Mouse (Mus musculus) kidney, embryonic 15.5 days (tissue): ENCODE results near the gene Comtd1. TPM values are rescaled to one million over a fixed set of nuclear protein-coding genes. Genes with fewer than 3 reads are reported as not detected.

ENCODE experiments used
- ATAC-seq: fragments of 200-750 bp; cut with Nextera tagmentation; replicated peaks from 2 replicates; pipeline ENCODE4 v1.8.0; 2017; ENCODE audit warnings: moderate TSS enrichment; ENCODE audit not compliant: low FRiP score
- H3K27ac ChIP-seq: fragments of 300-500 bp; sonication (generic); 2 replicates; pipeline ENCODE4 v1.5.1; 2015; ENCODE audit warnings: mild to moderate bottlenecking, inconsistent platforms
- H3K27me3 ChIP-seq: fragments of 300-500 bp; sonication (generic); 2 replicates; pipeline ENCODE4 v1.6.1; 2015; ENCODE audit warnings: inconsistent platforms
- H3K36me3 ChIP-seq: fragments of 300-500 bp; sonication (generic); 2 replicates; pipeline ENCODE4 v1.6.1; 2015; ENCODE audit warnings: inconsistent platforms
- H3K4me1 ChIP-seq: fragments of 300-500 bp; sonication (generic); 2 replicates; pipeline ENCODE4 v1.6.1; 2015; ENCODE audit warnings: inconsistent platforms
- H3K4me2 ChIP-seq: fragments of 300-500 bp; sonication (generic); 2 replicates; pipeline ENCODE4 v1.6.1; 2015; ENCODE audit warnings: moderate library complexity, mild to moderate bottlenecking, inconsistent platforms
- H3K4me3 ChIP-seq: fragments of 300-500 bp; sonication (generic); replicated peaks from 2 replicates; pipeline ENCODE4 v1.5.1; 2015; ENCODE audit warnings: mild to moderate bottlenecking, inconsistent platforms
- H3K9ac ChIP-seq: fragments of 300-500 bp; sonication (generic); 2 replicates; pipeline ENCODE4 v1.6.1; 2015; ENCODE audit warnings: mild to moderate bottlenecking, inconsistent platforms
- H3K9me3 ChIP-seq: fragments of 300-500 bp; sonication (generic); replicated peaks from 2 replicates; pipeline ENCODE4 v1.6.1; 2016; ENCODE audit warnings: inconsistent platforms
- WGBS: fragments of 180-500 bp; shearing (Covaris S2); methylation state at CpG from one replicate; pipeline ENCODE4 v1.1.7; 2015; ENCODE audit warnings: mixed read lengths; 5-methylcytosine and 5-hydroxymethylcytosine counted together
- polyA plus RNA-seq: library from polyadenylated mRNA; unstranded; fragments of >200 nt; fragmentation: Nextera tagmentation; extraction: Ambion mirVana; gene quantifications from 2 replicates; pipeline ENCODE4 v1.2.1, GENCODE M21; 2015

Comtd1 gene
- polyA plus RNA-seq, 1 experiment from 2014 or later, result 26.2 TPM

DNA sequence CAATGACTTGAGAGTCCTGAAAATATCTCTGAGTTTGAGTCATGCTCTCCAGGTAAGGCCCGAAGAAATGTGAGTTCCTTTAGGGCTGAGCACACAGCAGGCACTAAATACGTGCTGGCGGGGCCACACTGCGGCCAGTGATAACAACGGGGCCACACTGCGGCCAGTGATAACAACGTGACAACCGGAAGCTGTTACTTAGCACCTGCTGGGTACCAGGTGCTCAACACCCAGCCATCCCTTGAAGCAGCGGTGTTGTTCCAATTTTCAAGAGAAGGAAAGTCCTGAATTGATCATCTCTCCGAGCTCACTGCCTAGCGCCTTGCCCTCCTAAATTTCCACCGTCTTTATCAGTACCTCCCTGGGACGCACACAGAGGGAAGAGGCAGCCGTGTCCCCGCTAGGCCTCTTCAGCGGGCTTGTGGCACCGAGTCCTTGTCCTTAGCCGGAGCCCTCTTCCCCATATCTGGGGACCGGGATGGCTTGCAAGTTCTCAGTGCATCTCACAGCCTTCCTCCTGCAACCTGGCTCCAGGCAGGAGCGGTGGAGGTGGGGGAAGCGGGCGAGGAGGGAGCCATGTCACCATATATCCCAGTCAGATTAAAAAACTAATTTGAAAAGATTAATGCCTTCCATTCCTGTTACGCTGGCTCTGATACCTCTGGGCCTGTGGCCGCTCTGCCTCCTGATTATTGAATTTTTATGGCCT lies 1.8 kb upstream of the Comtd1 start:
- H3K4me2 ChIP-seq, result no peak overlapping the region
- peaks cover 53% of the 10 kb centered on the region for H3K4me1 ChIP-seq
- peaks cover 12% of the 10 kb centered on the region for H3K36me3 ChIP-seq
- H3K27ac ChIP-seq, result no peak overlapping the region
- no peaks in the 10 kb centered on the region for H3K27me3 ChIP-seq
- no peak for ATAC-seq
- H3K4me3 ChIP-seq, result no peak overlapping the region
- 84% methylated on average over 24 of the region's 24 CpGs for WGBS
- H3K9me3 ChIP-seq, result no peaks in the 10 kb centered on the region
- H3K9ac ChIP-seq, result no peak overlapping the region

GRCm38 (mm10) chr14:21849524-21850418 lies 994 bp upstream of the Comtd1 start:
- H3K9me3 ChIP-seq, result no peaks in the 10 kb centered on the region
- H3K4me2 ChIP-seq, result no peak overlapping the region
- 85% methylated on average over 13 of the region's 13 CpGs for WGBS
- ATAC-seq, result no peak
- H3K4me1 ChIP-seq, result peaks cover 49% of the 10 kb centered on the region
- peaks cover 20% of the 10 kb centered on the region for H3K36me3 ChIP-seq
- H3K4me3 ChIP-seq, result no peak overlapping the region
- H3K27me3 ChIP-seq, result no peaks in the 10 kb centered on the region
- H3K9ac ChIP-seq, result no peak overlapping the region
- H3K27ac ChIP-seq, result no peak overlapping the region

GRCm38 (mm10) chr14:21847381-21848165 lies 1.2 kb downstream of the Comtd1 start:
- H3K27ac ChIP-seq, result peak overlapping the region; percentile 86
- WGBS, result under 1% methylated on average over 50 of the region's 50 CpGs
- peak; percentile 67 for ATAC-seq
- H3K4me1 ChIP-seq, result peaks cover 38% of the 10 kb centered on the region
- peak overlapping the region; percentile 66 for H3K9ac ChIP-seq
- H3K4me2 ChIP-seq, result peak overlapping the region; percentile 93
- H3K9me3 ChIP-seq, result no peaks in the 10 kb centered on the region
- H3K4me3 ChIP-seq, result peak overlapping the region; percentile 79
- peaks cover 42% of the 10 kb centered on the region for H3K36me3 ChIP-seq
- no peaks in the 10 kb centered on the region for H3K27me3 ChIP-seq

DNA sequence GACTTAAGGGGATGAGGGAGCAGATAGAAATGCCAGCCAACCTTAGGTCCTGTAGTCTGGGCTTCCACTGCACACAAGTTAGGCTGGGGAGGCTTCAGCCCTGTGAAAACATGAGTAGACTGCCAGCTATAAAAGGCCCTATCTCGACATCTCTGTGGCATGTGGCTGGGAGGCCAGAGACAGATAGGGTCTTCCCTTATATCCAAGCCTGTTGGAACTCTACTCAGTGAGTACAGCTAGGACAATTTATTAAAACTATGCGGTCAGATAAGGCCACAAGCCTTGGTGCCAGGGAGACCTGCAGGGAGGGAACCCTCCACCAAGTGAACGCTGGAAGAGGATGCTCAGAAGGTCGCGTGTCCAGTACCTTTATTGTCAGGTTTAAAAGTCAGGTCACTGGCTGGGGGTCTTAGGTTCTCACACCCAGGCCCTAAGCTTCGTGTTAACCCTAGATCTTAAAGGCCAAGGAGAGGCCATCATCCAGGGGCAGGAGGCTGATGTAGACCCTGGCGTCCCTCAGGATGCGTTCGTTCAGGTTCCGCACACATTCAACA lies 1.9 kb downstream of the Comtd1 start:
- 13% methylated on average over 10 of the region's 10 CpGs for WGBS
- H3K4me1 ChIP-seq, result peaks cover 35% of the 10 kb centered on the region
- no peak for ATAC-seq
- no peak overlapping the region for H3K9ac ChIP-seq
- no peaks in the 10 kb centered on the region for H3K9me3 ChIP-seq
- peaks cover 49% of the 10 kb centered on the region for H3K36me3 ChIP-seq
- peak overlapping the region; percentile 86 for H3K27ac ChIP-seq
- peak overlapping the region; percentile 79 for H3K4me3 ChIP-seq
- H3K4me2 ChIP-seq, result peak overlapping the region; percentile 93
- H3K27me3 ChIP-seq, result no peaks in the 10 kb centered on the region

DNA sequence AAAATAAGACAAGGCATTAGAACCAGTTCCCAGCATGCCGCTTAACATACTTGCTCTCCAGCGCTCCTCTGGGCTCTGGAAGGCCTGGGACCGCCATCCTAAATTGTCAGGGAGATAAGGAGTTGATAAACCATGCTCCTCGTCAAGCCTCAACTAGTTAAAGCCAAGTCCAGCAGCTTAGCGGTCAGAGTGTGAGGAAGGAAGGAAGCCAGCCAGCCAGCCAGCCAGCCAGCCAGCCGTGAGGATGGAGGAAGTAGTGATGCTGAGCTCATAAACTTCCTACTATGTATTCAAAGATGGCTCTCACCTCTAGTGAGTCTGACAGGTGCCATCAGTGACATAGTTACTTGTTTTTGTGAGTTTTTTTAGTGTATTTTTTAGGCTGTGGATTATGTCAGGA lies 5.5 kb downstream of the Comtd1 start:
- 72% methylated on average over 6 of the region's 6 CpGs for WGBS
- Histone ChIP-seq H3K27me3 (no peaks in the 10 kb centered on the region), H3K4me1 (peaks cover 25% of the 10 kb centered on the region), H3K4me3 (no peak overlapping the region), H3K9me3 (no peaks in the 10 kb centered on the region), H3K9ac (no peak overlapping the region), H3K27ac (no peak overlapping the region), H3K4me2 (no peak overlapping the region), H3K36me3 (peaks cover 85% of the 10 kb centered on the region)
- ATAC-seq, result no peak

GRCm38 (mm10) chr14:21841819-21842592 lies 6.8 kb downstream of the Comtd1 start:
- WGBS, result 88% methylated on average over 5 of the region's 5 CpGs
- no peak overlapping the region for H3K4me3 ChIP-seq
- H3K9me3 ChIP-seq, result no peaks in the 10 kb centered on the region

GRCm38 (mm10) chr14:21838336-21839017 lies 10.3 kb downstream of the Comtd1 start:
- peaks cover 97% of the 10 kb centered on the region for H3K36me3 ChIP-seq
- no peak overlapping the region for H3K4me3 ChIP-seq
- no peaks in the 10 kb centered on the region for H3K27me3 ChIP-seq
- H3K4me2 ChIP-seq, result no peak overlapping the region
- peaks cover 13% of the 10 kb centered on the region for H3K4me1 ChIP-seq
- H3K9me3 ChIP-seq, result no peaks in the 10 kb centered on the region
- H3K27ac ChIP-seq, result no peak overlapping the region
- no peak overlapping the region for H3K9ac ChIP-seq
- no peak for ATAC-seq
- WGBS, result 70% methylated on average over 8 of the region's 8 CpGs

More at GRCm38 (mm10) chr14:21841819-21842592, 6.8 kb downstream of the Comtd1 start:
- no peak overlapping the region for H3K27ac ChIP-seq
- ATAC-seq, result no peak
- H3K9ac ChIP-seq, result no peak overlapping the region
- H3K4me1 ChIP-seq, result peaks cover 13% of the 10 kb centered on the region
- peaks cover 98% of the 10 kb centered on the region for H3K36me3 ChIP-seq
- no peaks in the 10 kb centered on the region for H3K27me3 ChIP-seq
- H3K4me2 ChIP-seq, result no peak overlapping the region

DNA sequence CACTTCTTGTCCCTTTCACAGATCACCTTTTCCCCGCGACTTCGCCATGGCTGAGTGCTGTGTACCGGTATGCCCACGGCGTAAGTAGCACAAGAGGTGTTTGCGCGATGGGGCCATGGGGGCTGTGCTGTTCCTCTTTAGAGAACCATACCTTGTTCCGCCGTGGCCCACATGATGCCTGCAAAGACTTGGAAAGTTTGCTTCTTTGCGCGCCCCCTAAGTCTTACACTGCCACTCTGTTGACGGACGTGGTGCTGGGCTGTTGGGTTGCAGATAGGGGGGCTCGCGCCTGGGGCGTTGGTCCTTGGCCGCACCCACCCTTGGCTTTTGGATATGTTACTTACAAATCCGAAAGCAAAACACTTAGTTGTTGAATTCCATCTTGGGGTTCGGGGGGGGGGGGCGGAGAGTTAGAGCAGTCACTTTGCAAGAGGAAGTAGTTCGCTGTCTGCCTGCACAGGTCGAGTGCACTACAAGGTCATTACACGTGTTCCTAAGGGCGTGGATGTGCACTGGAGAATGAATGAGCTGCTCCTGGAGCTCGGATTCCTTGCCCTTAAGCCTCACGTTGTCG lies 16.9 kb downstream of the Comtd1 start:
- WGBS, result under 1% methylated on average over 28 of the region's 28 CpGs
- peak overlapping the region; percentile 77 for H3K4me2 ChIP-seq

DNA sequence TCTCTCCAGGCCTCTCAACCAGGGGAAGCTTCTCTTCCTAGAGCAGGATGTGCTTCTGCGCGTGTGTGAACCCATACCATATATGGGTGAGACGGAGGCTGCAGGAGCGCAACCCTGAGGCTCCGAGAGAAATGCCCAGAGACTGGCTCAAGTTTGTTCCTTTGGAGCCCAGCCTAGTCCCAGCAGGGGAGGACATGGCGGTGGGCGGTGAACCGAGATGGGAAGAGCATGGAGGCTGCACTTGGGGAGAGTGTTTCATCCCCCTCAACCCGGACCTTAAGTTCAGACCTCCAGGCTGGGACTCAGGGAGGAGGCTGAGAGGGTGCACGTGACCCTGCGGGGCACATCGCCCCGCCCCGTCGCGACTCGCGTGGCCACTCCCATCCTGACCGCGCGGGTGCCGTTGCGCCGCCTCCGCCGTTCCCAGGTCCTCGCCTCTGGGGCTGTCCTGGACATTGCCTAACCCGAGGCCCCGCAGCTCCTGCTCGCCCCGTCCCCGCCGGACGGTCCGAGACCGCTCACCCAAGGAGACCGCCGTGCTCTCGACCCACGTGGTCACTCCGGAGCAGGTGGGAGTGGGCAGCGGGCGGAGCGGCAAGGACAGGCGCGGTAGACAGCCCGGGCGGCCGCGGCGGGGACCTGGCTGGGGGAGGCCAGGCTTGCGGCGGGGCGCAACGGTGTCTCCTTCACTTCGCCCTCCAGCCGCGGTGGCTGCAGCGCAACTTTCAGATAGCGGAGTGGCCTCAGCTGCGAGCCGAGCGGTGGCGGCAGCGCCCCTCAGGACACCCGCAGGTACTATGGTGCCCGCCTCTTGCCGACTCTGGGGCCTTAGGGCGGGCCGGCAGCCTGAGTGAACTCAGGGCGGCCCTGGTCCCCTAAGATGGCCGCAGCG lies 17.7 kb downstream of the Comtd1 start:
- Histone ChIP-seq H3K27ac (peak overlapping the region; percentile 99), H3K9ac (peak overlapping the region; percentile 86), H3K4me1 (peaks cover 37% of the 10 kb centered on the region), H3K36me3 (peaks cover 31% of the 10 kb centered on the region), H3K4me3 (peak overlapping the region; percentile 73), H3K27me3 (no peaks in the 10 kb centered on the region), H3K9me3 (no peaks in the 10 kb centered on the region), H3K4me2 (peak overlapping the region; percentile 77)
- under 1% methylated on average over 73 of the region's 73 CpGs for WGBS
- ATAC-seq, result peak; percentile 98

More for the DNA sequence above, 16.9 kb downstream of the Comtd1 start:
- Histone ChIP-seq H3K4me3 (peak overlapping the region; percentile 73), H3K27me3 (no peaks in the 10 kb centered on the region), H3K27ac (peak overlapping the region; percentile 99), H3K9ac (peak overlapping the region; percentile 86), H3K4me1 (peaks cover 29% of the 10 kb centered on the region), H3K36me3 (peaks cover 38% of the 10 kb centered on the region), H3K9me3 (no peaks in the 10 kb centered on the region)
- no peak; the same call in 1 of the 2 replicates for ATAC-seq
